Mouse (Mus musculus) lung, adult 2 months (tissue): ENCODE measurements around the gene Synpr. TPM values are rescaled to one million over a fixed set of nuclear protein-coding genes. Genes with fewer than 3 reads are reported as not detected.

ENCODE experiments used
- DNase-seq: peaks from one replicate; pipeline ENCODE4 v3.0.0; 2022
- H3K4me1 ChIP-seq: fragments of 200-500 bp; 2 replicates; pipeline ENCODE4 v1.6.1; 2011; ENCODE audit warnings: low read length; ENCODE audit not compliant: control insufficient read depth, insufficient read depth
- H3K4me3 ChIP-seq: fragments of 200-500 bp; replicated peaks from 2 replicates; pipeline ENCODE3; 2011; ENCODE audit warnings: low read depth, mild to moderate bottlenecking, control low read depth, low read length; ENCODE audit errors: extremely low read depth
- CTCF ChIP-seq: fragments of 200-500 bp; IDR thresholded peaks from 2 replicates; pipeline ENCODE4 v1.5.1; 2011; ENCODE audit warnings: mild to moderate bottlenecking, low read length, control low read depth; ENCODE audit not compliant: insufficient read depth
- POLR2A ChIP-seq: fragments of 200-500 bp; IDR thresholded peaks from 2 replicates; pipeline ENCODE4 v1.6.1; 2011; ENCODE audit warnings: low read depth, mild to moderate bottlenecking, control low read depth, low read length, borderline replicate concordance; ENCODE audit errors: extremely low read depth
- WGBS: fragments of 180-500 bp; shearing (Covaris S2); methylation state at CpG from one replicate; pipeline ENCODE4 v1.1.7; 2018; 5-methylcytosine and 5-hydroxymethylcytosine counted together
- polyA plus RNA-seq: library from polyadenylated mRNA; depleted of rRNA; stranded (reverse); fragments of >200 nt; gene quantifications from 2 replicates; pipeline ENCODE4 v1.2.3, GENCODE M21; 2012

The Synpr gene
- polyA plus RNA-seq, 1 experiment: not detected

- Histone ChIP-seq H3K4me1 (no peaks in the 10 kb centered on the region), H3K4me3 (no peak overlapping the region)
- TF ChIP-seq CTCF: no peak
- no peak for TF ChIP-seq POLR2A
- DNase-seq: no peak
- 32% methylated on average over 6 of the region's 6 CpGs for WGBS
These were observed 114.8 kb downstream of the Synpr start for GRCm38 (mm10) chr14:13399226-13400020.

- no peaks in the 10 kb centered on the region for H3K4me1 ChIP-seq
- DNase-seq: no peak
- H3K4me3 ChIP-seq: no peak overlapping the region
- no peak for TF ChIP-seq CTCF
- 47% methylated on average over 1 of the region's 1 CpGs for WGBS
These were observed 127.1 kb downstream of the Synpr start for GRCm38 (mm10) chr14:13411636-13412035.

GRCm38 (mm10) chr14:13440723-13441122 lies 156.1 kb downstream of the Synpr start:
- 75% methylated on average over 6 of the region's 6 CpGs for WGBS
- DNase-seq: no peak
- TF ChIP-seq CTCF: no peak
- no peak for TF ChIP-seq POLR2A

GRCm38 (mm10) chr14:13444908-13445307 lies 160.3 kb downstream of the Synpr start:
- 28% methylated on average over 2 of the region's 2 CpGs for WGBS
- no peak overlapping the region for H3K4me3 ChIP-seq
- DNase-seq: no peak
- H3K4me1 ChIP-seq: no peaks in the 10 kb centered on the region
- TF ChIP-seq POLR2A (no peak), CTCF (no peak)

More at GRCm38 (mm10) chr14:13440723-13441122, 156.1 kb downstream of the Synpr start:
- Histone ChIP-seq H3K4me3 (no peak overlapping the region), H3K4me1 (no peaks in the 10 kb centered on the region)

- no peak overlapping the region for H3K4me3 ChIP-seq
- no peaks in the 10 kb centered on the region for H3K4me1 ChIP-seq
- DNase-seq: no peak
- WGBS: 37% methylated on average over 3 of the region's 3 CpGs
- no peak for TF ChIP-seq POLR2A
- no peak for TF ChIP-seq CTCF
These were observed 169.1 kb downstream of the Synpr start for GRCm38 (mm10) chr14:13453461-13454204.

GRCm38 (mm10) chr14:13454991-13455390 lies 170.4 kb downstream of the Synpr start:
- Histone ChIP-seq H3K4me1 (no peaks in the 10 kb centered on the region), H3K4me3 (no peak overlapping the region)
- DNase-seq: no peak
- TF ChIP-seq CTCF (no peak), POLR2A (no peak)

- DNase-seq: no peak
- Histone ChIP-seq H3K4me1 (no peaks in the 10 kb centered on the region), H3K4me3 (no peak overlapping the region)
- TF ChIP-seq POLR2A: no peak
- TF ChIP-seq CTCF: no peak
- WGBS: 6% methylated on average over 1 of the region's 1 CpGs
These were observed 174.8 kb downstream of the Synpr start for GRCm38 (mm10) chr14:13459333-13459732.

- no peak for TF ChIP-seq CTCF
- WGBS: 75% methylated on average over 2 of the region's 2 CpGs
- H3K4me1 ChIP-seq: no peaks in the 10 kb centered on the region
- no peak overlapping the region for H3K4me3 ChIP-seq
- no peak for DNase-seq
These were observed 184.6 kb downstream of the Synpr start for GRCm38 (mm10) chr14:13469211-13469610.

GRCm38 (mm10) chr14:13477821-13478220 lies 193.2 kb downstream of the Synpr start:
- Histone ChIP-seq H3K4me1 (no peaks in the 10 kb centered on the region), H3K4me3 (no peak overlapping the region)
- TF ChIP-seq CTCF (no peak), POLR2A (no peak)
- WGBS: 49% methylated on average over 1 of the region's 1 CpGs
- no peak for DNase-seq

- Histone ChIP-seq H3K4me1 (no peaks in the 10 kb centered on the region), H3K4me3 (no peak overlapping the region)
- 46% methylated on average over 5 of the region's 5 CpGs for WGBS
- TF ChIP-seq POLR2A (no peak), CTCF (no peak)
- DNase-seq: no peak
These were observed 220.8 kb downstream of the Synpr start for GRCm38 (mm10) chr14:13505355-13505754.
